Mouse (Mus musculus) myocyte (in vitro differentiated cells): ENCODE measurements around the gene Cdkn1b.

Experiments
- CEBPB ChIP-seq: IDR thresholded peaks from 2 replicates; pipeline ENCODE4 v1.6.1; 2011; ENCODE audit warnings: mild to moderate bottlenecking, moderate library complexity; ENCODE audit not compliant: poor library complexity, insufficient read depth, severe bottlenecking
- E2F4 ChIP-seq: IDR thresholded peaks from one replicate; pipeline ENCODE4 v1.6.1; 2011; ENCODE audit warnings: mild to moderate bottlenecking, control low read depth, moderate library complexity; ENCODE audit not compliant: insufficient read depth
- MAX ChIP-seq: IDR thresholded peaks from one replicate; pipeline ENCODE4 v1.6.1; 2011; ENCODE audit warnings: low read depth, mild to moderate bottlenecking, control low read depth
- MYOD1 ChIP-seq, 3 experiments: IDR thresholded peaks; one replicate each; pipeline ENCODE4 v1.6.1; 2011; ENCODE audit warnings: control low read depth in 2 of 3, low read depth in 2 of 3, mild to moderate bottlenecking in 2 of 3, moderate library complexity in 1 of 3; ENCODE audit not compliant: insufficient read length in 2 of 3, control insufficient read depth in 1 of 3
- MYOG ChIP-seq, 3 experiments: IDR thresholded peaks; one replicate each; pipeline ENCODE4 v1.6.1; 2011; ENCODE audit warnings: control low read depth in 2 of 3, low read depth in 2 of 3, mild to moderate bottlenecking in 2 of 3; ENCODE audit not compliant: insufficient read length in 2 of 3, control insufficient read depth in 1 of 3, insufficient read depth in 1 of 3
- POLR2A ChIP-seq: IDR thresholded peaks from one replicate; pipeline ENCODE4 v1.6.1; 2011; ENCODE audit warnings: low read depth, mild to moderate bottlenecking, control low read depth, moderate library complexity; ENCODE audit not compliant: insufficient read length
- POLR2AphosphoS2 ChIP-seq: IDR thresholded peaks from one replicate; pipeline ENCODE4 v1.6.1; 2011; ENCODE audit warnings: low read depth, control low read depth; ENCODE audit not compliant: insufficient read length
- REST ChIP-seq: IDR thresholded peaks from one replicate; pipeline ENCODE4 v1.6.1; 2011; ENCODE audit warnings: mild to moderate bottlenecking, control low read depth, moderate library complexity; ENCODE audit not compliant: insufficient read depth, insufficient read length
- SRF ChIP-seq: IDR thresholded peaks from one replicate; pipeline ENCODE4 v1.6.1; 2011; ENCODE audit warnings: low read depth; ENCODE audit not compliant: control insufficient read depth, insufficient read length
- TCF12 ChIP-seq: IDR thresholded peaks from one replicate; pipeline ENCODE4 v1.6.1; 2011; ENCODE audit warnings: mild to moderate bottlenecking, control low read depth; ENCODE audit not compliant: poor library complexity, insufficient read depth, severe bottlenecking
- USF1 ChIP-seq: IDR thresholded peaks from one replicate; pipeline ENCODE4 v1.6.1; 2011; ENCODE audit warnings: low read depth, mild to moderate bottlenecking, control low read depth, moderate library complexity

DNA sequence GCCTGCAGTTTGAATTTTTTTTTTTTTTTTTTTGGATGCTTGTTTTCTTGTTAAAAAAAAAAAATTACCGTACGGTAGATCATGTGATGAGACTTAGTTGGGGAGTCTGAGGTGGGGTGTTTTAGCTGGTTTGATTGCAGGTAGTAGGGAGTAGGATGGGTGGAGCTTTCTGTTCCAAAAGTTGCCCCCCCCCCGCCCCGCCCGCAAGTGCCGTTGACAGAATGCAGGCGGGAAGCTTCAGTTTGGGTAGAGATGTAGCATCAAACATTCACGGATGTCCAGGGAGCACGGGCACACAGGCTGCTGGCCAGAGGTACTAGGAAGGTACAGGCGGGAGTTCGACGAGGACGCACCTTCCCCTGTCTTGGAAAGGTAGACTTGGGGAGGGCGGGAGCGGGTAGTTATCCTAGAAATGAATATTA lies 8.7 kb downstream of the Cdkn1b start:
- TF ChIP-seq MYOD1 (IDR thresholded peaks at IDR 0.05; ENCODE audit: control insufficient read depth in 1 of 3, insufficient read length in 2 of 3, low read depth in 2 of 3) (no peak), POLR2A (peak; percentile 82), USF1 (no peak), SRF (no peak), POLR2AphosphoS2 (peak; percentile 82), TCF12 (no peak), MYOG (IDR thresholded peaks at IDR 0.05; ENCODE audit: control insufficient read depth in 1 of 3, insufficient read depth in 1 of 3, insufficient read length in 2 of 3, low read depth in 2 of 3) (no peak), MAX (no peak), CEBPB (no peak), E2F4 (peak; percentile 56), REST (no peak)
